Mouse (Mus musculus): ENCODE results near the gene Gm2431. TPM values are rescaled to one million over a fixed set of nuclear protein-coding genes. Genes with fewer than 3 reads are reported as not detected.

Gm2431 gene
- polyA plus RNA-seq, 2 experiments from 2014 or later: not detected

Other genes with a start within 250 kb of the Gm2431 start
- 10 to 100 TPM; 63.0 to 78.7 TPM for gene Mob2, start 197.3 kb downstream of the Gm2431 start, polyA plus RNA-seq (2017; shearing (Covaris generic))
- under 1 TPM in 1 of 2 experiments, not detected in 1; 0.17 TPM for gene Dusp8, start 162.5 kb downstream of the Gm2431 start, polyA plus RNA-seq (2017; shearing (Covaris generic))
- not detected for gene Gm45618, start 137.6 kb downstream of the Gm2431 start, polyA plus RNA-seq (2017; shearing (Covaris generic))
- gene Gm39115, start 122.3 kb downstream of the Gm2431 start, polyA plus RNA-seq (2017; shearing (Covaris generic)): not detected
- not detected for gene Gm45337, start 113.7 kb downstream of the Gm2431 start, polyA plus RNA-seq (2017; shearing (Covaris generic))
- not detected for gene Gm29735, start 101.2 kb downstream of the Gm2431 start, polyA plus RNA-seq (2017; shearing (Covaris generic))
- not detected for gene Gm4553, start 92.6 kb downstream of the Gm2431 start, polyA plus RNA-seq (2017; shearing (Covaris generic))
- gene Krtap5-2, start 82.3 kb downstream of the Gm2431 start, polyA plus RNA-seq (2017; shearing (Covaris generic)): not detected
- gene Gm10153, start 68.0 kb downstream of the Gm2431 start, polyA plus RNA-seq (2017; shearing (Covaris generic)): not detected
- gene Krtap5-3, start 57.0 kb downstream of the Gm2431 start, polyA plus RNA-seq (2017; shearing (Covaris generic)): not detected
- not detected for gene Gm7579, start 46.5 kb downstream of the Gm2431 start, polyA plus RNA-seq (2017; shearing (Covaris generic))
- not detected for gene Krtap5-5, start 28.4 kb downstream of the Gm2431 start, polyA plus RNA-seq (2017; shearing (Covaris generic))
- not detected for gene Gm40460, start 17.3 kb downstream of the Gm2431 start, polyA plus RNA-seq (2017; shearing (Covaris generic))
- not detected for gene Gm4559, start 16.0 kb upstream of the Gm2431 start, polyA plus RNA-seq (2017; shearing (Covaris generic))
- not detected for gene Krtap5-1, start 38.8 kb upstream of the Gm2431 start, polyA plus RNA-seq (2017; shearing (Covaris generic))
- not detected for gene Krtap5-4, start 45.2 kb upstream of the Gm2431 start, polyA plus RNA-seq (2017; shearing (Covaris generic))
- under 1 TPM in 1 of 2 experiments, not detected in 1; 0.91 TPM for gene Ifitm10, start 115.4 kb upstream of the Gm2431 start, polyA plus RNA-seq (2017; shearing (Covaris generic))
- not detected for gene Gm49369, start 124.3 kb upstream of the Gm2431 start, polyA plus RNA-seq (2017; shearing (Covaris generic))
- 100 to 1,000 TPM; 277 to 325 TPM for gene Ctsd, start 129.7 kb upstream of the Gm2431 start, polyA plus RNA-seq (2017; shearing (Covaris generic))
- gene Syt8, start 176.5 kb upstream of the Gm2431 start, polyA plus RNA-seq (2017; shearing (Covaris generic)): not detected
- gene Tnni2, start 183.5 kb upstream of the Gm2431 start, polyA plus RNA-seq (2017; shearing (Covaris generic)): not detected
- gene Lsp1, start 202.5 kb upstream of the Gm2431 start, polyA plus RNA-seq (2017; shearing (Covaris generic)): 1,000 to 10,000 TPM; 1,098 to 1,582 TPM
- 1 to 10 TPM; 2.5 to 5.7 TPM for gene Tnnt3, start 240.5 kb upstream of the Gm2431 start, polyA plus RNA-seq (2017; shearing (Covaris generic))

Data from CD4-positive, CD25-positive, alpha-beta regulatory T cell, adult 4 months (primary cell).